Mouse (Mus musculus) T-helper 2 cell (primary cell): Measurements from ENCODE around the gene Glb1l.
"Not testable (repeated sequence)": the region's sequence is repeated elsewhere in the genome, so short reads cannot be mapped to it uniquely, and the experiment has no call there.

Experiments used
- in situ Hi-C: fragments of 300-600 bp; cut with MboI, MseI; formaldehyde crosslinking; loops from one replicate; pipeline ENCODE4 v1.15.1; 2025; ENCODE audit warnings: high pct_unique_total_duplicates

Glb1l gene

GRCm38 (mm10) chr1:75210136-75211087 lies at the start of gene Glb1l, which contains the start of gene Stk16:
Gene Glb1l, minus strand, starts transcription at chr1:75210813.
Gene Stk16, plus strand, starts transcription at chr1:75210838.
- in situ Hi-C loops, result loop anchor here (25.0 kb wide), 1 partner anchor 973 kb away; the partner anchor contains the start of gene Arpc2

- in situ Hi-C loops, result no loop called here
These were observed 45.0 kb upstream of the Glb1l start for GRCm38 (mm10) chr1:75255516-75256046.

GRCm38 (mm10) chr1:75254625-75255013 lies 44.0 kb upstream of the Glb1l start:
- in situ Hi-C loops, result loop anchor here (5.0 kb wide), 4 partner anchors 63 to 197 kb away; partner anchors contain the start of genes Dnpep and Nhej1

- in situ Hi-C loops, result loop anchor here (5.0 kb wide), 4 partner anchors 63 to 197 kb away; partner anchors contain the start of genes Dnpep and Nhej1
These were observed 43.4 kb upstream of the Glb1l start for GRCm38 (mm10) chr1:75253849-75254624.

GRCm38 (mm10) chr1:75253029-75253428 lies 42.4 kb upstream of the Glb1l start:
- in situ Hi-C loops, result loop anchor here (5.0 kb wide), 4 partner anchors 64 to 196 kb away; partner anchors contain the start of genes Dnpep and Nhej1

GRCm38 (mm10) chr1:75252308-75252707 lies 41.7 kb upstream of the Glb1l start:
- in situ Hi-C loops, result loop anchor here (5.0 kb wide), 4 partner anchors 65 to 195 kb away; partner anchors contain the start of genes Dnpep and Nhej1

GRCm38 (mm10) chr1:75251112-75251970 lies 40.7 kb upstream of the Glb1l start:
- in situ Hi-C loops, result loop anchor here (5.0 kb wide), 4 partner anchors 66 to 194 kb away; partner anchors contain the start of genes Dnpep and Nhej1

- in situ Hi-C loops, result loop anchor here (5.0 kb wide), 4 partner anchors 67 to 193 kb away; partner anchors contain the start of genes Dnpep and Nhej1
These were observed 39.9 kb upstream of the Glb1l start for GRCm38 (mm10) chr1:75250498-75250897.

- in situ Hi-C loops, result no loop called here
These were observed 37.6 kb upstream of the Glb1l start for GRCm38 (mm10) chr1:75248041-75248772.

- in situ Hi-C loops, result no loop called here
These were observed 36.7 kb upstream of the Glb1l start for GRCm38 (mm10) chr1:75247071-75247930.

- in situ Hi-C loops, result no loop called here
These were observed 34.2 kb upstream of the Glb1l start for GRCm38 (mm10) chr1:75244836-75245235.

- in situ Hi-C loops, result no loop called here
These were observed 33.7 kb upstream of the Glb1l start for GRCm38 (mm10) chr1:75244175-75244826.

GRCm38 (mm10) chr1:75243411-75243810 lies 32.8 kb upstream of the Glb1l start:
- in situ Hi-C loops, result no loop called here

GRCm38 (mm10) chr1:75239591-75239990 lies 29.0 kb upstream of the Glb1l start:
- in situ Hi-C loops, result no loop called here

- in situ Hi-C loops, result no loop called here
These were observed 25.8 kb upstream of the Glb1l start, which contains the start of gene Dnajb2 for GRCm38 (mm10) chr1:75236117-75237050. Gene Dnajb2, plus strand, starts transcription at chr1:75236406.

GRCm38 (mm10) chr1:75234606-75235005 lies 24.0 kb upstream of the Glb1l start:
- in situ Hi-C loops, result no loop called here

- in situ Hi-C loops, result not testable (repeated sequence)
These were observed 21.9 kb upstream of the Glb1l start for GRCm38 (mm10) chr1:75232489-75232888.
